Mouse (Mus musculus) heart, adult 2 months (tissue): ENCODE results near the gene Gm6685. TPM values are rescaled to one million over a fixed set of nuclear protein-coding genes. Genes with fewer than 3 reads are reported as not detected.

Experiments
- DNase-seq, 2 experiments: peaks; one replicate each; pipeline ENCODE4 v3.0.0; 2021
- H3K27ac ChIP-seq: fragments of 200-600 bp; 2 replicates; pipeline ENCODE4 v1.8.1; 2022
- H3K27me3 ChIP-seq: fragments of 200-500 bp; 2 replicates; pipeline ENCODE4 v1.6.1; 2012; ENCODE audit warnings: mild to moderate bottlenecking, low read length, inconsistent platforms, mixed read lengths; ENCODE audit not compliant: control insufficient read depth, insufficient read depth
- H3K36me3 ChIP-seq: fragments of 200-500 bp; 2 replicates; pipeline ENCODE4 v1.6.1; 2012; ENCODE audit warnings: low read length, inconsistent platforms; ENCODE audit not compliant: control insufficient read depth, insufficient read depth
- H3K4me1 ChIP-seq: fragments of 200-500 bp; 2 replicates; pipeline ENCODE4 v1.6.1; 2011; ENCODE audit warnings: low read length; ENCODE audit not compliant: control insufficient read depth, insufficient read depth
- H3K4me3 ChIP-seq: fragments of 200-600 bp; 2 replicates; pipeline ENCODE4 v1.8.1; 2022
- H3K79me2 ChIP-seq: fragments of 200-500 bp; replicated peaks from 2 replicates; pipeline ENCODE4 v1.6.1; 2012; ENCODE audit warnings: mild to moderate bottlenecking, inconsistent platforms, low read length, moderate library complexity, mixed read lengths; ENCODE audit not compliant: control insufficient read depth, insufficient read depth
- H3K9ac ChIP-seq: fragments of 200-500 bp; 2 replicates; pipeline ENCODE4 v1.6.1; 2012; ENCODE audit warnings: low read depth, mild to moderate bottlenecking, control low read depth, inconsistent platforms, low read length, mixed read lengths
- CTCF ChIP-seq: fragments of 200-600 bp; IDR thresholded peaks from 2 replicates; pipeline ENCODE4 v1.8.1; 2022; ENCODE audit warnings: antibody characterized with exemption, mild to moderate bottlenecking, moderate library complexity
- EP300 ChIP-seq: fragments of 200-500 bp; IDR thresholded peaks from 2 replicates; pipeline ENCODE4 v1.6.1; 2011; ENCODE audit warnings: low read depth, low read length, control low read depth; ENCODE audit not compliant: insufficient read depth
- POLR2A ChIP-seq: fragments of 200-500 bp; IDR thresholded peaks from 2 replicates; pipeline ENCODE4 v1.6.1; 2011; ENCODE audit warnings: mild to moderate bottlenecking, low read depth, low read length, control low read depth; ENCODE audit not compliant: insufficient read depth
- WGBS: fragments of 180-500 bp; shearing (Covaris S2); methylation state at CpG from one replicate; pipeline ENCODE4 v1.1.7; 2018; 5-methylcytosine and 5-hydroxymethylcytosine counted together
- intact Hi-C: fragments of 180-260 bp; cut with DNase I; formaldehyde crosslinking; loops from one replicate; pipeline ENCODE4 v1.15.1; 2025
- polyA plus RNA-seq: library from polyadenylated mRNA; depleted of rRNA; stranded (reverse); fragments of >200 nt; gene quantifications from 2 replicates; pipeline ENCODE4 v1.2.3, GENCODE M21; 2012; rRNA removed
- total RNA-seq, 2 experiments: library from RNA; stranded (reverse); gene quantifications; 2 replicates each; pipeline ENCODE4 v1.2.3; 2021

Gene Gm6685
- total and polyA plus RNA-seq, 3 experiments, result 0.57 to 5.1 (median 4.0) TPM

GRCm38 (mm10) chr11:28343465-28343864, 3.8 kb upstream of the Gm6685 start:
- H3K9ac ChIP-seq, result no peak overlapping the region
- no peaks in the 10 kb centered on the region for H3K27me3 ChIP-seq
- intact Hi-C loops, result no loop called here
- no peaks in the 10 kb centered on the region for H3K36me3 ChIP-seq
- H3K4me1 ChIP-seq, result no peaks in the 10 kb centered on the region
- no peak overlapping the region for H3K4me3 ChIP-seq
- H3K27ac ChIP-seq, result no peak overlapping the region
- DNase-seq, result no peak
- 70% methylated on average over 2 of the region's 2 CpGs for WGBS
- no peak for TF ChIP-seq CTCF
- TF ChIP-seq POLR2A, result no peak
- no peak for TF ChIP-seq EP300
- H3K79me2 ChIP-seq, result no peaks in the 10 kb centered on the region

GRCm38 (mm10) chr11:28341887-28342286, 2.2 kb upstream of the Gm6685 start:
- Histone ChIP-seq H3K36me3 (no peaks in the 10 kb centered on the region), H3K79me2 (no peaks in the 10 kb centered on the region), H3K27ac (no peak overlapping the region), H3K27me3 (no peaks in the 10 kb centered on the region), H3K9ac (no peak overlapping the region), H3K4me1 (no peaks in the 10 kb centered on the region), H3K4me3 (no peak overlapping the region)
- DNase-seq, result no peak
- TF ChIP-seq EP300 (no peak), CTCF (peak; percentile 78)
- intact Hi-C loops, result loop anchor here (1.0 kb wide), 1 partner anchor 242 kb away; the partner anchor contains the start of gene Ccdc85a
- 46% methylated on average over 5 of the region's 5 CpGs for WGBS

DNA sequence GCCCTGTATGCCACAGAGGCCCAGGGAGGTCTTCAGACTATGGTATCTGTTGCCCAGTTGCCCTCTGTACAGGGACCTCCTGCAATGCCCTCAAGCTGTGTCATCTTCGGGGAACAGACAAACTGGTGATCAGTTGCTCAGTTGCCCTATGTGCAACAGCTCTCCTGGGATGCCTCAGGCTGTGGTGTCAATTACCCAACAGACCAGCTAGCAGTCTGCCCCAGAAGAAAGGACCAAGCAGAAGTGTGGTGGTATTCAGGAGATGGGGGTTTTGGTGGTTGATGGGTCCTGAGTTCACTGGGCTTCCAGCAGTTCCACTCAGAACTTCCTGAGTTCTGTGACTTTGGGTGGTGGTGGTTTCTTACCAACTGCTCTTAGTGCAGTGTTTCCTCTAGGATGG, 11.8 kb downstream of the Gm6685 start:
- Histone ChIP-seq H3K9ac (no peak overlapping the region), H3K4me1 (no peaks in the 10 kb centered on the region), H3K36me3 (no peaks in the 10 kb centered on the region), H3K27ac (no peak overlapping the region), H3K79me2 (no peaks in the 10 kb centered on the region), H3K27me3 (no peaks in the 10 kb centered on the region), H3K4me3 (no peak overlapping the region)
- no peak for TF ChIP-seq EP300
- TF ChIP-seq CTCF, result no peak
- no peak for TF ChIP-seq POLR2A
- no peak for DNase-seq
- intact Hi-C loops, result no loop called here
- 70% methylated on average over 1 of the region's 1 CpGs for WGBS

- no peak for TF ChIP-seq CTCF
- Histone ChIP-seq H3K27me3 (no peaks in the 10 kb centered on the region), H3K27ac (no peak overlapping the region), H3K4me3 (no peak overlapping the region), H3K79me2 (no peaks in the 10 kb centered on the region), H3K9ac (no peak overlapping the region), H3K4me1 (no peaks in the 10 kb centered on the region), H3K36me3 (no peaks in the 10 kb centered on the region)
- DNase-seq, result no peak
- 42% methylated on average over 1 of the region's 1 CpGs for WGBS
- intact Hi-C loops, result no loop called here
Measured at GRCm38 (mm10) chr11:28313396-28313795, 26.3 kb downstream of the Gm6685 start.

DNA sequence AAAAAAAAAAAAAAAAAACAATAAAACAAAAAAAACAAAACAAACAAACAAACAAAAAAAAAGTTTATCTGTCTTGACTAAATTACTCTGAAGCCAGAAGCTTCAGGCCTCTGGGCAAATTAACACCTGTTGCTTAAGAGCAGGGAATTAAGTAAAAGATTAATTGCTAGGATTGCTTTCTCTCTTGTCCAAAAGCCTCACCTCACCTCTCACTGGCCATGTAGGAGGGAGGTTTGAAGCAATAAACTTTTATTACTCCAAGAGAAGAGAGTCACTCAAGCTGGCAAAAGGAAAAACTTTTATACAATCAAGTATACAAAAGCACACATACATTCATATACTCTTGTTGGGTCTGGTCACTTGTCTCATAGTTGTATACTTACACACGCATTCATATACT, 31.9 kb downstream of the Gm6685 start:
- Histone ChIP-seq H3K79me2 (no peaks in the 10 kb centered on the region), H3K27me3 (no peaks in the 10 kb centered on the region), H3K4me3 (no peak overlapping the region), H3K27ac (no peak overlapping the region), H3K4me1 (no peaks in the 10 kb centered on the region), H3K36me3 (no peaks in the 10 kb centered on the region), H3K9ac (no peak overlapping the region)
- TF ChIP-seq CTCF (no peak), POLR2A (no peak), EP300 (no peak)
- 83% methylated on average over 1 of the region's 1 CpGs for WGBS
- DNase-seq, result no peak
- intact Hi-C loops, result no loop called here

GRCm38 (mm10) chr11:28290440-28290839, 49.2 kb downstream of the Gm6685 start:
- WGBS, result 71% methylated on average over 1 of the region's 1 CpGs

More at GRCm38 (mm10) chr11:28290440-28290839, 49.2 kb downstream of the Gm6685 start:
- H3K9ac ChIP-seq, result no peak overlapping the region
- DNase-seq, result no peak
- H3K79me2 ChIP-seq, result no peaks in the 10 kb centered on the region
- no peak for TF ChIP-seq EP300
- TF ChIP-seq CTCF, result no peak
- TF ChIP-seq POLR2A, result no peak
- no peaks in the 10 kb centered on the region for H3K27me3 ChIP-seq
- H3K27ac ChIP-seq, result no peak overlapping the region
- H3K4me3 ChIP-seq, result no peak overlapping the region
- H3K4me1 ChIP-seq, result no peaks in the 10 kb centered on the region
- H3K36me3 ChIP-seq, result no peaks in the 10 kb centered on the region
- intact Hi-C loops, result no loop called here

Other genes with a start within 250 kb of the Gm6685 start
- 10 to 100 TPM; 10.9 to 11.0 TPM for gene Ccdc85a, start 244.5 kb upstream of the Gm6685 start, total RNA-seq
- gene Ccdc85a, start 244.5 kb upstream of the Gm6685 start, polyA plus RNA-seq, result 3.7 and 4.8 TPM in 2 replicates